Mouse (Mus musculus) R1 (cell line): ENCODE measurements at regions not wholly inside any gene's neighbourhood (a gene's known extent, or its start where the extent isn't known, plus 50 kb on each side); places are given as distances from the start of the nearest gene placed in this dataset.

Experiments used
- DNase-seq: peaks from one replicate; pipeline ENCODE4 v3.0.0-alpha.2; 2018; ENCODE audit warnings: low read depth, low spot score

GRCm38 (mm10) chr10:125725077-125725680 lies 240.8 kb upstream of the Lrig3 start:
- DNase-seq = peak; percentile 89

GRCm38 (mm10) chr10:125725681-125726139 lies 240.3 kb upstream of the Lrig3 start:
- DNase-seq = peak; percentile 95

- DNase-seq = no peak
Observed at GRCm38 (mm10) chr10:125726546-125726945, 239.4 kb upstream of the Lrig3 start.

- no peak for DNase-seq
Observed at GRCm38 (mm10) chr10:125735744-125736494, 230.0 kb upstream of the Lrig3 start.

- DNase-seq = no peak
Observed at GRCm38 (mm10) chr10:125743181-125743580, 222.8 kb upstream of the Lrig3 start.

GRCm38 (mm10) chr10:125749031-125749585 lies 216.9 kb upstream of the Lrig3 start:
- DNase-seq = no peak

GRCm38 (mm10) chr10:125752506-125753218 lies 213.3 kb upstream of the Lrig3 start:
- DNase-seq = no peak

GRCm38 (mm10) chr10:125759171-125759570 lies 206.8 kb upstream of the Lrig3 start:
- no peak for DNase-seq

- no peak for DNase-seq
Observed at GRCm38 (mm10) chr10:125762367-125763068, 203.4 kb upstream of the Lrig3 start.

GRCm38 (mm10) chr10:125764402-125765102 lies 201.4 kb upstream of the Lrig3 start:
- peak; percentile 85 for DNase-seq

- no peak for DNase-seq
Observed at GRCm38 (mm10) chr10:125765103-125765820, 200.7 kb upstream of the Lrig3 start.

GRCm38 (mm10) chr10:125768281-125768680 lies 197.7 kb upstream of the Lrig3 start:
- no peak for DNase-seq

- no peak for DNase-seq
Observed at GRCm38 (mm10) chr10:125773541-125773940, 192.4 kb upstream of the Lrig3 start.

- DNase-seq = no peak
Observed at GRCm38 (mm10) chr10:125782486-125782885, 183.5 kb upstream of the Lrig3 start.

GRCm38 (mm10) chr10:125784896-125785295 lies 181.1 kb upstream of the Lrig3 start:
- DNase-seq = no peak

GRCm38 (mm10) chr10:125785448-125786196 lies 180.3 kb upstream of the Lrig3 start:
- no peak for DNase-seq

- DNase-seq = no peak
Observed at GRCm38 (mm10) chr10:125786197-125786879, 179.6 kb upstream of the Lrig3 start.

GRCm38 (mm10) chr10:125786880-125787337 lies 179.1 kb upstream of the Lrig3 start:
- no peak for DNase-seq
